Mouse (Mus musculus): Measurements from ENCODE around the gene Rap1b. TPM values are rescaled to one million over a fixed set of nuclear protein-coding genes. Genes with fewer than 3 reads are reported as not detected.

Gene Rap1b
- polyA plus RNA-seq, 1 experiment: 150 TPM

DNA sequence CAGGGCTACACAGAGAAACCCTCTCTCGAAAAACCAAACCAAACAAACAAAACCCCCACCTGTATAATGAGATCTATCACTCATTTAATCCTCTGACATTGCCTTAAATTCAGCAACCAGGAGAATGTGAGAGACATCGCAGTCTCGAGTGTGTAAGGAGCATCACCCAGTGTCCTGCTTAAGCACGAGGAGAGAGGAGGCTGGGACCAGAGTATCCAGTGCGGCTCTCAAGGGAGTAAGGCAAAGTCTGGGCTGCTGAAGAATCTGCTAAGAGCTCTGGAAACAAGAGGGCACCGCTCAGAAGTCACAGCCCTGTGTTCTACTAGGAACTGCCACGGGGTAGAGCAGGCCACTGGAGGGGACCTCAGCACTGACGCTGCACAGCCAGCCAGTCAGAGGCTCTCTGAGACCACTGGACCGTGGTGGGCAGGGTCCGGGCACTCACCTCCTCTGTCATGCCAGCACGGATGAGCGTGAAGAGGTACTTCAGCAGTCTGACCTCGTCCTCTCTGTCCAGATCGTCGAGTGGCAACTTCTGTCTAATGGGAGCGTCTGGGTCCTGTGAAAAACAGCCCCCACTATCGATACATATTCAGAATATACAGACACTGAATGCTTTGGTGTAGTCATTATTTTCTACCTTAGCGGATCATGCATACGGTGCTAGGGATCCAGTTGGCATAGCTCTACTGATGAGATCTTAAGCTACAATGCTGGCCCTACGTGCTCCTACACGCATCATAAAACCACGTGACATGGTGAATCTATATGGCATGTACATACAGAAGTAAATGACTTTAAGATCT is 71.6 kb downstream of the Rap1b start:
- no peak overlapping the region for H3K4me3 ChIP-seq (ENCODE audit: low read depth, low read length)
- no peak for TF ChIP-seq EP300 (IDR thresholded peaks at IDR 0.05; ENCODE audit: insufficient read depth, low read depth, low read length)
- no peak for TF ChIP-seq CTCF (IDR thresholded peaks at IDR 0.05; ENCODE audit: low read depth, low read length)
- no peak for TF ChIP-seq POLR2A (IDR thresholded peaks at IDR 0.05; ENCODE audit: insufficient read depth, low read length)
- H3K4me1 ChIP-seq (ENCODE audit: control insufficient read depth, insufficient read depth, low read length): no peaks in the 10 kb centered on the region
- no peak overlapping the region for H3K27ac ChIP-seq (ENCODE audit: insufficient read depth, low read length)
- H3K9ac ChIP-seq (ENCODE audit: low read depth, poor library complexity, severe bottlenecking): no peak overlapping the region
- peaks cover 66% of the 10 kb centered on the region for H3K36me3 ChIP-seq (ENCODE audit: control insufficient read depth, insufficient read depth, low read length, poor library complexity, severe bottlenecking)
- no peaks in the 10 kb centered on the region for H3K9me3 ChIP-seq (replicated peaks; ENCODE audit: control insufficient read depth, insufficient read depth, low read length, poor library complexity, severe bottlenecking)
- H3K27me3 ChIP-seq (ENCODE audit: control insufficient read depth, insufficient read depth, low read length, poor library complexity, severe bottlenecking): no peaks in the 10 kb centered on the region

DNA sequence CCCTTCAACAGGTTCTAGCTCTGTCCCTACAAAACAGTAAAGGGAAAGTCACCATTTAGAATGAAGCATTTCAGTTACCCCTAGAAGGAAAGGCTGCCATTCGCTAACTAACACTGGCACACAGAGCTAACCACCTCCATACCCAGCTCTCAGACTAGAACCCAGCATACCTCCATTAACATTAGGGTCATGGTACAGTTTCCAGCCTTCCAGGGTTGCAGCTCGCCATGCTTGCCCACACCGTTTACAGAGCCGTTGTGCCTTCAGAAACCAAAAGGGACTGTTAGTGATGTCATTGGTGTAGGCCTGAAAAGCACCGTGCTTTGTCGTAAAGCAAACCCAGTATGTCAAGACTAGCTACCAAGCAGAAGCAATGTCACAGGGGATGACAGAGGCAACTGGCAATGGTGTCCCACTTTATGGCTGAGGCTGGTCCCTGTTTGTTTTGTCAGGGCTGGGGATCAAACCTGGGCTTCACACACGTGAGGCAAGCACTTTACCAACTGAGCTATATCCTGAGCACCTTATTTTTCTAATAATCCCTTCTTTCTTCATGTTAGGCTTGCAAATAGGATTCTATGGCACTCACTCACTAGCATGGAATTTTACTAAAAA is 72.6 kb downstream of the Rap1b start:
- Histone ChIP-seq H3K27ac (ENCODE audit: insufficient read depth, low read length) (no peak overlapping the region), H3K9ac (ENCODE audit: low read depth, poor library complexity, severe bottlenecking) (no peak overlapping the region), H3K9me3 (replicated peaks; ENCODE audit: control insufficient read depth, insufficient read depth, low read length, poor library complexity, severe bottlenecking) (no peaks in the 10 kb centered on the region), H3K27me3 (ENCODE audit: control insufficient read depth, insufficient read depth, low read length, poor library complexity, severe bottlenecking) (no peaks in the 10 kb centered on the region), H3K4me1 (ENCODE audit: control insufficient read depth, insufficient read depth, low read length) (no peaks in the 10 kb centered on the region), H3K4me3 (ENCODE audit: low read depth, low read length) (no peak overlapping the region), H3K36me3 (ENCODE audit: control insufficient read depth, insufficient read depth, low read length, poor library complexity, severe bottlenecking) (peaks cover 58% of the 10 kb centered on the region)
- TF ChIP-seq CTCF (IDR thresholded peaks at IDR 0.05; ENCODE audit: low read depth, low read length): no peak
- TF ChIP-seq EP300 (IDR thresholded peaks at IDR 0.05; ENCODE audit: insufficient read depth, low read depth, low read length): no peak

DNA sequence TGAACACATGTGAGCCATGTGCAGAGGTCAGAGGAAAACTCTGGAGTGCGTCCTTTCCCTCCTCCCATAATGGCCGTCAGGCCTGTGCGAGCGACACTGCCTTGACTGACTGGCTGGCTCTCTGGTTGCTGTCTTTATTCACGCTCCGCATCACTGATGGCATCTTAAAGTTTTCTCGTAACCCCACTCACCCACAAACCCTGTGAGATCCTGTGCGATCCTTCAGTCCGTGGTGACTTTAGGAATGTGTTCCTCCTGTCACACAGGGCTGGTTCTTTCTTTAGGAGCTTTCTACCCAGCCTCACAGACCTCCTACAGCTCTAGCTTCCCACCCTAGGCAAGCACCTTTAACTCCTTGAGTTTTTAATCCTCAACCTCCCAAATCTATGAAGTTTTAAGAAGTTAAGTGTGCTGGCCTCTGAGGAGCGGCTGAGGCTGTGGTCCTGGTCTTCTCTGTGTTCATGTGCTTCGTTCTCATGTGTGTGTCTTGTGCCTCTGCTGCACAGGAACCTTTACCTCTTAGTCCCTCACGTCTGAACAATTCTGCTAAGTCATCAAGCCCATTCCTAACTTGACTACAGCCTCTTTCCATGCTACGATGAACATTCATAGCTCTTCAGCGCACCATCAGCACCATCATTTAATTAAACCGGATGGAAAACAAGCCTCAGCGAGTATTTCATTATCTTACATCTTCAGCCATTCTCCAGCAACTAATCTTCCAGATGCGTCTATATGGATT is 73.3 kb downstream of the Rap1b start:
- Histone ChIP-seq H3K9me3 (replicated peaks; ENCODE audit: control insufficient read depth, insufficient read depth, low read length, poor library complexity, severe bottlenecking) (no peaks in the 10 kb centered on the region), H3K27ac (ENCODE audit: insufficient read depth, low read length) (no peak overlapping the region), H3K4me1 (ENCODE audit: control insufficient read depth, insufficient read depth, low read length) (no peaks in the 10 kb centered on the region), H3K9ac (ENCODE audit: low read depth, poor library complexity, severe bottlenecking) (no peak overlapping the region), H3K36me3 (ENCODE audit: control insufficient read depth, insufficient read depth, low read length, poor library complexity, severe bottlenecking) (peaks cover 57% of the 10 kb centered on the region), H3K4me3 (ENCODE audit: low read depth, low read length) (no peak overlapping the region), H3K27me3 (ENCODE audit: control insufficient read depth, insufficient read depth, low read length, poor library complexity, severe bottlenecking) (no peaks in the 10 kb centered on the region)
- TF ChIP-seq POLR2A (IDR thresholded peaks at IDR 0.05; ENCODE audit: insufficient read depth, low read length) (no peak), CTCF (IDR thresholded peaks at IDR 0.05; ENCODE audit: low read depth, low read length) (no peak), EP300 (IDR thresholded peaks at IDR 0.05; ENCODE audit: insufficient read depth, low read depth, low read length) (no peak)

DNA sequence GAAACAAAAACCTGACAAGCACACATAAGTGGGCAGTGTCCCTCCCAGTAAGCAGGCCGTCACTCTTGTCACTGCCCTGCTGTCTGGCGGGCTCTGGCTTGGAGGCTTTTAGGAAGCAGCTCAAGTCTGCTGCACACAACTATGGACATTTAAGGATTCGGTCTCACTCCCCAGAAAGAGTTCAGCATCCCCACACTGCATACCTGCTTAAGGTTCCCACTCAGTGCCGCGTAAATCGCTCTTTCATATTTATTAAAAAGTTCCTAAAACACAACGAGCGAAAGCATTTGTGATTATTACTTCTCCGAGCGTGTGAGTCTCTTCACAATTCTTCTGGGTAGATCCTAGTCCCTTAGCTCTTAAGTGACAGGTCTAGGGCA is 74.7 kb downstream of the Rap1b start:
- no peaks in the 10 kb centered on the region for H3K9me3 ChIP-seq (replicated peaks; ENCODE audit: control insufficient read depth, insufficient read depth, low read length, poor library complexity, severe bottlenecking)

DNA sequence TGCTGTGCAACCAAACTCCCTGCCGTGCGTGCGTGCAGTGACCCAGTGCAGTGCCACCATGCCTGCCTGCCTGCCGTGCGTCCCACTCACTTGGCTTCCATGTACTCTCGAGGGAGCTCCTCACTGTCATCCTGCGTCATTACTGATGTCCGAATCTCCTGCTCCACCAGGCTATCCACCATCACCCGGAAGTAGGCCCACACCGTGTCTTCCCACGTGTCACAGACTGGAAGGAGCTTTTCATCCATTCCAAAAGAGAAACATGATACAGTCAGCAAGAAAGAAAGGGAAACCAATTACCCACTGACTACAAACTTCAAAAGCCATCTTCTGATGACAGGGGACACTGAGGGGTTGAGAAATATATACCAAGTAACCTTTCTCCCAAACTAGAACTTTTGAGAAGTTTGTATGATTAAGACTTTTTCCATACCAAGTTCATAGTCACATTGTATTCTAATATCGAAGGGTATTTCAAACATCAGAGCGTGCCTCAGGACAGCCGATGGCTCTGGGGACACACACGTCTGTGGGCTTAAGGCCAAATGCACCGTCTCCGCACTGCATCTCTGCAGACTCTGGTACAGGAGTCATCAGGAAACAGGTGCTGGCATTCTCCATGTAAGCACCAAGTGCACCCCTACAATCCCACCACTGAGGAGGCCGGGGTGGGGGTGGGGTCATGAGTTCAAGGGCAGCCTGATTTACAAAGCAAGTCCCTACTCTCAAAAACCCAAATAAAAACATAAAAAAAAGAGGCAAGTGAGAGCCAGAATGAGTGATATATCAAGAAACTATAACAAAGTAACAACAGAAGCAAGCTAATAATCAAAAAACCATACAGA is 75.3 kb downstream of the Rap1b start:
- H3K9ac ChIP-seq (ENCODE audit: low read depth, poor library complexity, severe bottlenecking): no peak overlapping the region
- no peak for TF ChIP-seq CTCF (IDR thresholded peaks at IDR 0.05; ENCODE audit: low read depth, low read length)
- no peaks in the 10 kb centered on the region for H3K4me1 ChIP-seq (ENCODE audit: control insufficient read depth, insufficient read depth, low read length)
- H3K27ac ChIP-seq (ENCODE audit: insufficient read depth, low read length): no peak overlapping the region
- H3K36me3 ChIP-seq (ENCODE audit: control insufficient read depth, insufficient read depth, low read length, poor library complexity, severe bottlenecking): peaks cover 60% of the 10 kb centered on the region
- H3K4me3 ChIP-seq (ENCODE audit: low read depth, low read length): no peak overlapping the region
- H3K9me3 ChIP-seq (replicated peaks; ENCODE audit: control insufficient read depth, insufficient read depth, low read length, poor library complexity, severe bottlenecking): no peaks in the 10 kb centered on the region
- H3K27me3 ChIP-seq (ENCODE audit: control insufficient read depth, insufficient read depth, low read length, poor library complexity, severe bottlenecking): no peaks in the 10 kb centered on the region

More for the DNA sequence above, 74.7 kb downstream of the Rap1b start:
- Histone ChIP-seq H3K4me3 (ENCODE audit: low read depth, low read length) (no peak overlapping the region), H3K36me3 (ENCODE audit: control insufficient read depth, insufficient read depth, low read length, poor library complexity, severe bottlenecking) (peaks cover 55% of the 10 kb centered on the region), H3K27me3 (ENCODE audit: control insufficient read depth, insufficient read depth, low read length, poor library complexity, severe bottlenecking) (no peaks in the 10 kb centered on the region), H3K9ac (ENCODE audit: low read depth, poor library complexity, severe bottlenecking) (no peak overlapping the region), H3K27ac (ENCODE audit: insufficient read depth, low read length) (no peak overlapping the region), H3K4me1 (ENCODE audit: control insufficient read depth, insufficient read depth, low read length) (no peaks in the 10 kb centered on the region)
- TF ChIP-seq EP300 (IDR thresholded peaks at IDR 0.05; ENCODE audit: insufficient read depth, low read depth, low read length) (no peak), CTCF (IDR thresholded peaks at IDR 0.05; ENCODE audit: low read depth, low read length) (no peak), POLR2A (IDR thresholded peaks at IDR 0.05; ENCODE audit: insufficient read depth, low read length) (no peak)

All from ES-Bruce4 (cell line).